Mouse (Mus musculus): Measurements from ENCODE around the gene Ubac2. TPM values are rescaled to one million over a fixed set of nuclear protein-coding genes. Genes with fewer than 3 reads are reported as not detected.
A peak's percentile ranks its signal among the peaks of the same experiment; 100 is the strongest.

Gene Ubac2
- polyA plus RNA-seq, 1 experiment from 2014 or later, result 48.9 TPM

GRCm38 (mm10) chr14:121962128-121962890 lies 83.9 kb downstream of the Ubac2 start:
- H3K4me2 ChIP-seq (ENCODE audit: low read length), result no peak overlapping the region
- H3K4me3 ChIP-seq (ENCODE audit: low read length), result no peak overlapping the region
- no peak for ATAC-seq

GRCm38 (mm10) chr14:121963251-121963941 lies 85.0 kb downstream of the Ubac2 start:
- ATAC-seq, result peak; percentile 75
- Histone ChIP-seq H3K9me3 (ENCODE audit: control insufficient read depth, low read length) (no peaks in the 10 kb centered on the region), H3K36me3 (ENCODE audit: control insufficient read depth, insufficient read depth, low read length) (no peaks in the 10 kb centered on the region), H3K9ac (ENCODE audit: low read depth, low read length) (no peak overlapping the region), H3K4me3 (ENCODE audit: low read length) (no peak overlapping the region), H3K27ac (ENCODE audit: low read depth, low read length) (no peak overlapping the region; the same call in 1 of the 2 replicates), H3K27me3 (replicated peaks; ENCODE audit: control insufficient read depth, insufficient read depth, low read length) (no peaks in the 10 kb centered on the region), H3K4me2 (ENCODE audit: low read length) (0 out of 2 replicates have a peak overlapping the region, but pooled peaks have one; percentile 4), H3K4me1 (ENCODE audit: control insufficient read depth, insufficient read depth, low read depth, low read length) (peaks cover 9% of the 10 kb centered on the region)
- WGBS, result 67% methylated on average over 9 of the region's 9 CpGs

More at GRCm38 (mm10) chr14:121962128-121962890, 83.9 kb downstream of the Ubac2 start:
- 72% methylated on average over 14 of the region's 14 CpGs for WGBS
- no peak overlapping the region for H3K27ac ChIP-seq (ENCODE audit: low read depth, low read length)
- peaks cover 9% of the 10 kb centered on the region for H3K4me1 ChIP-seq (ENCODE audit: control insufficient read depth, insufficient read depth, low read depth, low read length)
- H3K27me3 ChIP-seq (replicated peaks; ENCODE audit: control insufficient read depth, insufficient read depth, low read length), result no peaks in the 10 kb centered on the region
- H3K36me3 ChIP-seq (ENCODE audit: control insufficient read depth, insufficient read depth, low read length), result no peaks in the 10 kb centered on the region
- H3K9me3 ChIP-seq (ENCODE audit: control insufficient read depth, low read length), result no peaks in the 10 kb centered on the region
- no peak overlapping the region for H3K9ac ChIP-seq (ENCODE audit: low read depth, low read length)

- ATAC-seq, result peak; percentile 68; the same call in 1 of the 2 replicates
- WGBS, result 56% methylated on average over 4 of the region's 4 CpGs
- H3K27ac ChIP-seq (ENCODE audit: low read depth, low read length), result no peak overlapping the region; the same call in 1 of the 2 replicates
- no peaks in the 10 kb centered on the region for H3K36me3 ChIP-seq (ENCODE audit: control insufficient read depth, insufficient read depth, low read length)
- no peak overlapping the region for H3K9ac ChIP-seq (ENCODE audit: low read depth, low read length)
- peaks cover 9% of the 10 kb centered on the region for H3K4me1 ChIP-seq (ENCODE audit: control insufficient read depth, insufficient read depth, low read depth, low read length)
- no peaks in the 10 kb centered on the region for H3K9me3 ChIP-seq (ENCODE audit: control insufficient read depth, low read length)
- H3K27me3 ChIP-seq (replicated peaks; ENCODE audit: control insufficient read depth, insufficient read depth, low read length), result no peaks in the 10 kb centered on the region
- H3K4me3 ChIP-seq (ENCODE audit: low read length), result no peak overlapping the region
- H3K4me2 ChIP-seq (ENCODE audit: low read length), result no peak overlapping the region
Observed at GRCm38 (mm10) chr14:121963942-121964335, 85.5 kb downstream of the Ubac2 start.

- H3K27ac ChIP-seq (ENCODE audit: low read depth, low read length), result no peak within 1 kb of the TSS; the same call in 1 of the 2 replicates
- ATAC-seq, result no peak
Observed at GRCm38 (mm10) chr14:121964990-121965389, 86.6 kb downstream of the Ubac2 start, which contains the start of gene Gpr183. TSS of gene Gpr183 (minus strand) at chr14:121965195.

GRCm38 (mm10) chr14:121965461-121965860 lies 87.0 kb downstream of the Ubac2 start:
- no peak for ATAC-seq
- no peak overlapping the region for H3K4me3 ChIP-seq (ENCODE audit: low read length)

More at GRCm38 (mm10) chr14:121964990-121965389, 86.6 kb downstream of the Ubac2 start, which contains the start of gene Gpr183:
- peaks cover 9% of the 10 kb centered on the region for H3K4me1 ChIP-seq (ENCODE audit: control insufficient read depth, insufficient read depth, low read depth, low read length)
- WGBS, result 61% methylated on average over 6 of the region's 6 CpGs
- H3K36me3 ChIP-seq (ENCODE audit: control insufficient read depth, insufficient read depth, low read length), result no peaks in the 10 kb centered on the region
- H3K4me3 ChIP-seq (ENCODE audit: low read length), result no peak within 1 kb of the TSS
- no peak within 1 kb of the TSS for H3K4me2 ChIP-seq (ENCODE audit: low read length)
- H3K27me3 ChIP-seq (replicated peaks; ENCODE audit: control insufficient read depth, insufficient read depth, low read length), result no peaks in the 10 kb centered on the region
- H3K9me3 ChIP-seq (ENCODE audit: control insufficient read depth, low read length), result no peaks in the 10 kb centered on the region
- no peak within 1 kb of the TSS for H3K9ac ChIP-seq (ENCODE audit: low read depth, low read length)

GRCm38 (mm10) chr14:121967095-121967494 lies 88.7 kb downstream of the Ubac2 start:
- 90% methylated on average over 4 of the region's 4 CpGs for WGBS
- Histone ChIP-seq H3K4me1 (ENCODE audit: control insufficient read depth, insufficient read depth, low read depth, low read length) (peaks cover 9% of the 10 kb centered on the region), H3K36me3 (ENCODE audit: control insufficient read depth, insufficient read depth, low read length) (no peaks in the 10 kb centered on the region), H3K27me3 (replicated peaks; ENCODE audit: control insufficient read depth, insufficient read depth, low read length) (no peaks in the 10 kb centered on the region), H3K9ac (ENCODE audit: low read depth, low read length) (no peak overlapping the region), H3K9me3 (ENCODE audit: control insufficient read depth, low read length) (no peaks in the 10 kb centered on the region), H3K4me2 (ENCODE audit: low read length) (no peak overlapping the region), H3K27ac (ENCODE audit: low read depth, low read length) (no peak overlapping the region), H3K4me3 (ENCODE audit: low read length) (no peak overlapping the region)
- no peak for ATAC-seq

More at GRCm38 (mm10) chr14:121965461-121965860, 87.0 kb downstream of the Ubac2 start:
- H3K9me3 ChIP-seq (ENCODE audit: control insufficient read depth, low read length), result no peaks in the 10 kb centered on the region
- H3K27me3 ChIP-seq (replicated peaks; ENCODE audit: control insufficient read depth, insufficient read depth, low read length), result no peaks in the 10 kb centered on the region
- H3K27ac ChIP-seq (ENCODE audit: low read depth, low read length), result no peak overlapping the region
- no peak overlapping the region for H3K9ac ChIP-seq (ENCODE audit: low read depth, low read length)
- no peak overlapping the region for H3K4me2 ChIP-seq (ENCODE audit: low read length)
- peaks cover 9% of the 10 kb centered on the region for H3K4me1 ChIP-seq (ENCODE audit: control insufficient read depth, insufficient read depth, low read depth, low read length)
- 95% methylated on average over 4 of the region's 4 CpGs for WGBS
- no peaks in the 10 kb centered on the region for H3K36me3 ChIP-seq (ENCODE audit: control insufficient read depth, insufficient read depth, low read length)

- Histone ChIP-seq H3K27me3 (replicated peaks; ENCODE audit: control insufficient read depth, insufficient read depth, low read length) (no peaks in the 10 kb centered on the region), H3K4me3 (ENCODE audit: low read length) (no peak overlapping the region), H3K36me3 (ENCODE audit: control insufficient read depth, insufficient read depth, low read length) (no peaks in the 10 kb centered on the region), H3K9me3 (ENCODE audit: control insufficient read depth, low read length) (no peaks in the 10 kb centered on the region), H3K4me1 (ENCODE audit: control insufficient read depth, insufficient read depth, low read depth, low read length) (no peaks in the 10 kb centered on the region), H3K4me2 (ENCODE audit: low read length) (no peak overlapping the region), H3K9ac (ENCODE audit: low read depth, low read length) (no peak overlapping the region), H3K27ac (ENCODE audit: low read depth, low read length) (no peak overlapping the region)
- ATAC-seq, result no peak
- WGBS, result 94% methylated on average over 1 of the region's 1 CpGs
Observed at GRCm38 (mm10) chr14:121970402-121970801, 92.0 kb downstream of the Ubac2 start.

- no peaks in the 10 kb centered on the region for H3K36me3 ChIP-seq (ENCODE audit: control insufficient read depth, insufficient read depth, low read length)
- ATAC-seq, result no peak
- WGBS, result 90% methylated on average over 10 of the region's 10 CpGs
Observed at GRCm38 (mm10) chr14:121973114-121973513, 94.7 kb downstream of the Ubac2 start.

GRCm38 (mm10) chr14:121981531-121981930 lies 103.1 kb downstream of the Ubac2 start:
- no peak overlapping the region for H3K9ac ChIP-seq (ENCODE audit: low read depth, low read length)
- H3K4me3 ChIP-seq (ENCODE audit: low read length), result no peak overlapping the region
- H3K27me3 ChIP-seq (replicated peaks; ENCODE audit: control insufficient read depth, insufficient read depth, low read length), result no peaks in the 10 kb centered on the region
- no peak overlapping the region for H3K4me2 ChIP-seq (ENCODE audit: low read length)
- 88% methylated on average over 1 of the region's 1 CpGs for WGBS
- no peaks in the 10 kb centered on the region for H3K9me3 ChIP-seq (ENCODE audit: control insufficient read depth, low read length)
- H3K36me3 ChIP-seq (ENCODE audit: control insufficient read depth, insufficient read depth, low read length), result no peaks in the 10 kb centered on the region
- H3K27ac ChIP-seq (ENCODE audit: low read depth, low read length), result no peak overlapping the region
- no peak for ATAC-seq
- no peaks in the 10 kb centered on the region for H3K4me1 ChIP-seq (ENCODE audit: control insufficient read depth, insufficient read depth, low read depth, low read length)

More at GRCm38 (mm10) chr14:121973114-121973513, 94.7 kb downstream of the Ubac2 start:
- Histone ChIP-seq H3K27ac (ENCODE audit: low read depth, low read length) (no peak overlapping the region), H3K4me2 (ENCODE audit: low read length) (no peak overlapping the region), H3K4me3 (ENCODE audit: low read length) (no peak overlapping the region), H3K27me3 (replicated peaks; ENCODE audit: control insufficient read depth, insufficient read depth, low read length) (no peaks in the 10 kb centered on the region), H3K9ac (ENCODE audit: low read depth, low read length) (no peak overlapping the region), H3K4me1 (ENCODE audit: control insufficient read depth, insufficient read depth, low read depth, low read length) (no peaks in the 10 kb centered on the region), H3K9me3 (ENCODE audit: control insufficient read depth, low read length) (no peaks in the 10 kb centered on the region)
